Mouse (Mus musculus) yolk sac, embryonic 10.5 days (tissue): ENCODE data around the gene Stat2.
A peak's percentile ranks its signal among the peaks of the same experiment; 100 is the strongest.

Experiments
- DNase-seq: peaks from one replicate; pipeline ENCODE4 v3.0.0-alpha.2; 2017; ENCODE audit warnings: low spot score

Gene Stat2

GRCm38 (mm10) chr10:128270287-128270841 lies at the start of gene Stat2:
Gene Stat2, plus strand, starts transcription at chr10:128270559.
- peak; percentile 95 for DNase-seq

GRCm38 (mm10) chr10:128221533-128222286 lies 48.6 kb upstream of the Stat2 start:
- DNase-seq, result no peak

GRCm38 (mm10) chr10:128225064-128225463 lies 45.3 kb upstream of the Stat2 start:
- DNase-seq, result no peak

- DNase-seq, result no peak
Observed at GRCm38 (mm10) chr10:128225538-128225937, 44.8 kb upstream of the Stat2 start, which contains the start of gene Mip. Gene Mip, plus strand, starts transcription at chr10:128225838.

GRCm38 (mm10) chr10:128227592-128227991 lies 42.8 kb upstream of the Stat2 start:
- no peak for DNase-seq

- no peak for DNase-seq
Observed at GRCm38 (mm10) chr10:128228009-128228408, 42.4 kb upstream of the Stat2 start.

GRCm38 (mm10) chr10:128230582-128230981 lies 39.8 kb upstream of the Stat2 start:
- DNase-seq, result no peak

- DNase-seq, result no peak
Observed at GRCm38 (mm10) chr10:128231146-128231545, 39.2 kb upstream of the Stat2 start.

GRCm38 (mm10) chr10:128231697-128232419 lies 38.5 kb upstream of the Stat2 start, which contains the start of gene Timeless:
Gene Timeless, plus strand, starts transcription at chr10:128232065.
- peak; percentile 89 for DNase-seq

GRCm38 (mm10) chr10:128232420-128232985 lies 37.9 kb upstream of the Stat2 start:
- peak; percentile 77 for DNase-seq

- no peak for DNase-seq
Observed at GRCm38 (mm10) chr10:128236321-128236720, 34.0 kb upstream of the Stat2 start.

- DNase-seq, result no peak
Observed at GRCm38 (mm10) chr10:128237807-128238480, 32.4 kb upstream of the Stat2 start.

- DNase-seq, result no peak
Observed at GRCm38 (mm10) chr10:128239140-128239539, 31.2 kb upstream of the Stat2 start.

- no peak for DNase-seq
Observed at GRCm38 (mm10) chr10:128240131-128240530, 30.2 kb upstream of the Stat2 start.

- no peak for DNase-seq
Observed at GRCm38 (mm10) chr10:128243252-128243651, 27.1 kb upstream of the Stat2 start.

GRCm38 (mm10) chr10:128244121-128244520 lies 26.2 kb upstream of the Stat2 start:
- DNase-seq, result no peak

- DNase-seq, result no peak
Observed at GRCm38 (mm10) chr10:128247020-128247732, 23.2 kb upstream of the Stat2 start.

- no peak for DNase-seq
Observed at GRCm38 (mm10) chr10:128250565-128250964, 19.8 kb upstream of the Stat2 start.

GRCm38 (mm10) chr10:128253677-128254255 lies 16.6 kb upstream of the Stat2 start, which contains the start of gene Apon:
Gene Apon, plus strand, starts transcription at chr10:128254096.
- peak; percentile 63 for DNase-seq

GRCm38 (mm10) chr10:128255925-128256324 lies 14.4 kb upstream of the Stat2 start:
- DNase-seq, result no peak

GRCm38 (mm10) chr10:128256328-128256727 lies 14.0 kb upstream of the Stat2 start:
- DNase-seq, result no peak
